Mouse (Mus musculus): ENCODE results near the gene Ttc34.

Ttc34 gene

GRCm38 (mm10) chr4:154837170-154837569 is at the start of gene Ttc34:
Gene Ttc34, plus strand, starts transcription at chr4:154837459.
- DNase-seq (ENCODE audit: low read depth, low spot score) = no peak

GRCm38 (mm10) chr4:154787960-154788702 is 49.1 kb upstream of the Ttc34 start:
- DNase-seq (ENCODE audit: low read depth, low spot score) = no peak

GRCm38 (mm10) chr4:154791894-154792293 is 45.4 kb upstream of the Ttc34 start:
- DNase-seq (ENCODE audit: low read depth, low spot score) = no peak

GRCm38 (mm10) chr4:154793499-154793898 is 43.8 kb upstream of the Ttc34 start:
- DNase-seq (ENCODE audit: low read depth, low spot score) = no peak

GRCm38 (mm10) chr4:154797834-154798233 is 39.4 kb upstream of the Ttc34 start:
- DNase-seq (ENCODE audit: low read depth, low spot score) = peak; percentile 20

GRCm38 (mm10) chr4:154800543-154800942 is 36.7 kb upstream of the Ttc34 start:
- no peak for DNase-seq (ENCODE audit: low read depth, low spot score)

- no peak for DNase-seq (ENCODE audit: low read depth, low spot score)
Measured at GRCm38 (mm10) chr4:154802210-154802609, 35.0 kb upstream of the Ttc34 start.

GRCm38 (mm10) chr4:154825662-154826061 is 11.6 kb upstream of the Ttc34 start:
- peak; percentile 52 for DNase-seq (ENCODE audit: low read depth, low spot score)

- DNase-seq (ENCODE audit: low read depth, low spot score) = no peak
Measured at GRCm38 (mm10) chr4:154826224-154826623, 11.0 kb upstream of the Ttc34 start.

- no peak for DNase-seq (ENCODE audit: low read depth, low spot score)
Measured at GRCm38 (mm10) chr4:154827181-154827580, 10.1 kb upstream of the Ttc34 start.

GRCm38 (mm10) chr4:154827861-154828610 is 9.2 kb upstream of the Ttc34 start:
- DNase-seq (ENCODE audit: low read depth, low spot score) = no peak

- no peak for DNase-seq (ENCODE audit: low read depth, low spot score)
Measured at GRCm38 (mm10) chr4:154831915-154832573, 5.2 kb upstream of the Ttc34 start.

GRCm38 (mm10) chr4:154836183-154836915 is 910 bp upstream of the Ttc34 start:
- no peak for DNase-seq (ENCODE audit: low read depth, low spot score)

GRCm38 (mm10) chr4:154838741-154839140 is 1.5 kb downstream of the Ttc34 start:
- DNase-seq (ENCODE audit: low read depth, low spot score) = no peak

- DNase-seq (ENCODE audit: low read depth, low spot score) = no peak
Measured at GRCm38 (mm10) chr4:154839406-154839805, 2.1 kb downstream of the Ttc34 start.

- DNase-seq (ENCODE audit: low read depth, low spot score) = no peak
Measured at GRCm38 (mm10) chr4:154852696-154853095, 15.4 kb downstream of the Ttc34 start.

- no peak for DNase-seq (ENCODE audit: low read depth, low spot score)
Measured at GRCm38 (mm10) chr4:154853881-154854280, 16.6 kb downstream of the Ttc34 start.

- no peak for DNase-seq (ENCODE audit: low read depth, low spot score)
Measured at GRCm38 (mm10) chr4:154854676-154855345, 17.6 kb downstream of the Ttc34 start.

- peak; percentile 71 for DNase-seq (ENCODE audit: low read depth, low spot score)
Measured at GRCm38 (mm10) chr4:154855721-154856479, 18.6 kb downstream of the Ttc34 start.

- DNase-seq (ENCODE audit: low read depth, low spot score) = no peak
Measured at GRCm38 (mm10) chr4:154856480-154856837, 19.2 kb downstream of the Ttc34 start.
